In the genomic region with DNA sequence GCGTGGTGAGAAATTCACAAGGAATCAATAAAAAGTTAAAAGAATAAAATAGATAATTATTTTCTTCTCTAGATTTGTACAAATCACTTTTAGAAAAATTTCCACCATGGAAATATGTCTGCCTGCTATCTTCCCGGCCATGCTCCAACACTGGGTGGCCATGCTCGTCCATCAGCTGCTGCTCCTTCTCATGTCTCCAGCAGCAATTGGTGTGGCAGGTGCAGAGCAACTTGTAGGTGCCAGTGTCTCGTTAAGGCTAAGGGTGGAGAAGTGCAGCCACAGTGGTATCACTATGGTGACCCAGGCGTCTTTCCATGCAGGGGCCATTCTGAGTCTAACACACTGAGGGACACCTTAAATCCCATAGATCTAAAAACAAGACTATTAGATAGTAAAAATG, we compare ENCODE assay signal across 15 mouse cellular contexts.
"Had no signal": no experiment of that assay in that cellular context is flagged by ENCODE, and none has a peak within 500 bp of the region (broad histone marks: within the 10 kb centered on the region; RNA-seq: fewer than 3 reads in every experiment).

No protein-coding gene starts in this region.

- H3K9ac ChIP-seq: embryonic facial prominence, embryonic 12.5 days; embryonic facial prominence, embryonic 13.5 days; embryonic facial prominence, embryonic 15.5 days; forebrain, embryonic 12.5 days; forebrain, embryonic 13.5 days; forebrain, embryonic 15.5 days; forebrain, postnatal 0 days had no signal

- H3K9me3 ChIP-seq: embryonic facial prominence, embryonic 10.5 days; embryonic facial prominence, embryonic 12.5 days; embryonic facial prominence, embryonic 13.5 days; embryonic facial prominence, embryonic 15.5 days; forebrain, embryonic 10.5 days; forebrain, embryonic 12.5 days; forebrain, embryonic 13.5 days; forebrain, embryonic 15.5 days had no signal

- H3K4me3 ChIP-seq: embryonic facial prominence, embryonic 10.5 days; embryonic facial prominence, embryonic 12.5 days; embryonic facial prominence, embryonic 13.5 days; embryonic facial prominence, embryonic 15.5 days; erythroblast, embryonic 14.5 days; forebrain, embryonic 10.5 days; forebrain, embryonic 12.5 days; forebrain, embryonic 13.5 days; forebrain, embryonic 15.5 days; gastrocnemius, adult 2 months; heart, adult 2 months had no signal

- H3K27ac ChIP-seq: embryonic facial prominence, embryonic 10.5 days; embryonic facial prominence, embryonic 12.5 days; embryonic facial prominence, embryonic 13.5 days; embryonic facial prominence, embryonic 15.5 days; forebrain, embryonic 10.5 days; forebrain, embryonic 12.5 days; forebrain, embryonic 13.5 days; forebrain, embryonic 15.5 days; gastrocnemius, adult 2 months; heart, adult 2 months had no signal

- DNase-seq: cerebellum, adult 8-10 months; cerebellum, adult 9-10 months; embryo, embryonic 11 days; forebrain, postnatal 0 days had no signal

- H3K36me3 ChIP-seq: embryonic facial prominence, embryonic 10.5 days; embryonic facial prominence, embryonic 12.5 days; embryonic facial prominence, embryonic 13.5 days; embryonic facial prominence, embryonic 15.5 days; forebrain, embryonic 10.5 days; forebrain, embryonic 12.5 days; forebrain, embryonic 15.5 days had no signal

- H3K4me1 ChIP-seq: embryonic facial prominence, embryonic 15.5 days; forebrain, embryonic 10.5 days; forebrain, embryonic 13.5 days; forebrain, embryonic 15.5 days had no signal

- H3K27me3 ChIP-seq: embryonic facial prominence, embryonic 12.5 days; embryonic facial prominence, embryonic 13.5 days; embryonic facial prominence, embryonic 15.5 days; forebrain, embryonic 12.5 days; forebrain, embryonic 13.5 days; forebrain, embryonic 15.5 days had no signal

- H3K4me2 ChIP-seq: embryonic facial prominence, embryonic 12.5 days; embryonic facial prominence, embryonic 13.5 days; embryonic facial prominence, embryonic 15.5 days; forebrain, embryonic 12.5 days; forebrain, embryonic 13.5 days; forebrain, embryonic 15.5 days had no signal
